Mouse (Mus musculus) hindbrain, embryonic 11.5 days (tissue): ENCODE measurements around the gene Gpr84. TPM values are rescaled to one million over a fixed set of nuclear protein-coding genes. Genes with fewer than 3 reads are reported as not detected.

ENCODE experiments used
- ATAC-seq: fragments of 200-750 bp; cut with Nextera tagmentation; 2 replicates; pipeline ENCODE4 v1.8.0; 2017; ENCODE audit warnings: mild to moderate bottlenecking, moderate TSS enrichment, moderate library complexity; ENCODE audit not compliant: low FRiP score
- DNase-seq: peaks from one replicate; pipeline ENCODE4 v3.0.0-alpha.2; 2015; ENCODE audit warnings: low spot score
- H3K27ac ChIP-seq: fragments of 300-500 bp; sonication (generic); 2 replicates; pipeline ENCODE4 v1.5.1; 2014; ENCODE audit warnings: mild to moderate bottlenecking, low read depth, low read length
- H3K27me3 ChIP-seq: fragments of 300-500 bp; sonication (generic); 2 replicates; pipeline ENCODE4 v1.6.1; 2014; ENCODE audit warnings: mild to moderate bottlenecking, low read length, moderate library complexity, mixed read lengths; ENCODE audit not compliant: control insufficient read depth, insufficient read depth
- H3K36me3 ChIP-seq: fragments of 300-500 bp; sonication (generic); 2 replicates; pipeline ENCODE4 v1.6.1; 2014; ENCODE audit warnings: mild to moderate bottlenecking, low read length, moderate library complexity, mixed read lengths; ENCODE audit not compliant: control insufficient read depth, insufficient read depth
- H3K4me1 ChIP-seq: fragments of 300-500 bp; sonication (generic); replicated peaks from 2 replicates; pipeline ENCODE4 v1.6.1; 2014; ENCODE audit warnings: low read length, mixed read lengths; ENCODE audit not compliant: control insufficient read depth, insufficient read depth
- H3K4me2 ChIP-seq: fragments of 300-500 bp; sonication (generic); replicated peaks from 2 replicates; pipeline ENCODE4 v1.6.1; 2014; ENCODE audit warnings: mild to moderate bottlenecking, low read depth, low read length
- H3K4me3 ChIP-seq: fragments of 300-500 bp; sonication (generic); 2 replicates; pipeline ENCODE4 v1.5.1; 2014; ENCODE audit warnings: low read depth, low read length
- H3K9ac ChIP-seq: fragments of 300-500 bp; sonication (generic); 2 replicates; pipeline ENCODE4 v1.6.1; 2014; ENCODE audit warnings: low read depth, low read length
- H3K9me3 ChIP-seq: fragments of 300-500 bp; sonication (generic); 2 replicates; pipeline ENCODE4 v1.6.1; 2016; ENCODE audit warnings: low read length; ENCODE audit not compliant: control insufficient read depth
- WGBS: fragments of 180-500 bp; shearing (Covaris S2); extraction: QIAGEN DNeasy Blood & Tissue Kit; methylation state at CpG from one replicate; pipeline ENCODE4 v1.1.7; 2014; 5-methylcytosine and 5-hydroxymethylcytosine counted together
- polyA plus RNA-seq: library from polyadenylated mRNA; unstranded; fragments of >200 nt; fragmentation: Nextera tagmentation; extraction: Ambion mirVana; gene quantifications from 2 replicates; pipeline ENCODE4 v1.2.1, GENCODE M21; 2014

Gpr84 gene
- polyA plus RNA-seq, 1 experiment from 2014 or later: 0.34 TPM

DNA sequence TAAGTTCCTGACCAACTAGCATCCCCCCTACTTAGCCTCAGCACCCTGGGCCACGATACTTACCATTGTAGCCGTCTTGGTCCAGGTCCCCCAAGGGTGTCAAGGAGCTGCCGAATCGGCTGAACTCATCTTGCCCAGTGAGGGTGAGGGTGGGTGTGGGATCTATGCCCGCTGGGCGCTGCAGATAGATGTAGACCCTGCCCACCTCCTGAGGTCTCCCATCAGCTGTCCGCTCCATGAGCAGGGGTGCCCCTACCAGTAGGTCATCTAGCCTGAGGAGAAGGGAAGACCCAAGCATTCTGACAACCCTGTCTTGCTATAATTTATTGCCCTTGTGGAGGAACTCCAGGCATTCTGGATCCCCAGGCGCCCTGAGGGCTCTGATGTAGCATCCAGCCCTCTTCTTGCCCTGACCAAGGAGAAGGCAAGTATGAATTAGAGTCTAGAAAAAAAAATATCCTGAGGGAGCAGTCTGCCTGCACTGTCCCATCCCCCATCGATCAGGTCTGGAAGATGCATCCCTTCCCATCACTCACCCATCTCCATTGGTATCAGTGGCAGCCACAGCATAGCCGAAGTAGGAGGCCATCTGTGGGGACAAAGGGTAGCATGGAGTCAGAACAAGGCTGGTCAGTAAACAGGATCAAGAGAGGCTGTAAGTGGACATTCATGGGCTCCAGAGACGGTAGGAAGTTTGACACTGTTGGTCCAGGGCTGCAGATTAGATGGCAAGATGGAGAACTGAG lies 43.3 kb upstream of the Gpr84 start:
- H3K27me3 ChIP-seq: no peaks in the 10 kb centered on the region
- H3K36me3 ChIP-seq: peaks cover 3% of the 10 kb centered on the region; the same call in 1 of the 2 replicates
- no peak overlapping the region for H3K27ac ChIP-seq
- no peaks in the 10 kb centered on the region for H3K4me1 ChIP-seq
- H3K9ac ChIP-seq: no peak overlapping the region
- 93% methylated on average over 11 of the region's 11 CpGs for WGBS
- no peak overlapping the region for H3K4me3 ChIP-seq
- no peak for DNase-seq
- H3K4me2 ChIP-seq: no peak overlapping the region
- ATAC-seq: no peak
- H3K9me3 ChIP-seq: no peaks in the 10 kb centered on the region

GRCm38 (mm10) chr15:103352856-103353255 lies 42.4 kb upstream of the Gpr84 start:
- Histone ChIP-seq H3K27ac (no peak overlapping the region), H3K4me2 (no peak overlapping the region), H3K9ac (no peak overlapping the region), H3K36me3 (peaks cover 3% of the 10 kb centered on the region; the same call in 1 of the 2 replicates), H3K4me3 (no peak overlapping the region), H3K27me3 (no peaks in the 10 kb centered on the region), H3K9me3 (no peaks in the 10 kb centered on the region), H3K4me1 (no peaks in the 10 kb centered on the region)
- peak; percentile 48; the same call in 1 of the 2 replicates for ATAC-seq
- peak; percentile 80 for DNase-seq
- 48% methylated on average over 4 of the region's 4 CpGs for WGBS

DNA sequence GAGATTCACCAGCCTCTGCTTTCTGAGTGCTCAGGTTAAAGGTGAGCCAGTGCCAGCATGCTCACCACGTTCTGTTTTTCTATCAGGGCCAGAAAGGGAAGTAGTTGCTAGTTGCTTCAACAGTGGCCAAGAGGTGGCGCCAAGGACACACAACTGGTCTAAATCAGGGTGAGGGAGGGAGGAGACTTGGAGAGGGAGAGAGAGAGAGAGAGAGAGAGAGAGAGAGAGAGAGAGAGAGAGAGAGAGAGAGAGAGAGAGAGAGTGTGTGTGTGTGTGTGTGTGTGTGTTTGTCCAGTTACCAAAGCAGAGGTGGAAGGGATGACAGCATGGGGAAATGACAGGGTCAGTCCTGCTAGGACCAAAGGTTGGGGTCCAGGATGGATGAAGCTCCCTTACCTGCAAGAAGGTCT lies 36.9 kb upstream of the Gpr84 start:
- Histone ChIP-seq H3K27me3 (no peaks in the 10 kb centered on the region), H3K9ac (no peak overlapping the region), H3K9me3 (no peaks in the 10 kb centered on the region)

DNA sequence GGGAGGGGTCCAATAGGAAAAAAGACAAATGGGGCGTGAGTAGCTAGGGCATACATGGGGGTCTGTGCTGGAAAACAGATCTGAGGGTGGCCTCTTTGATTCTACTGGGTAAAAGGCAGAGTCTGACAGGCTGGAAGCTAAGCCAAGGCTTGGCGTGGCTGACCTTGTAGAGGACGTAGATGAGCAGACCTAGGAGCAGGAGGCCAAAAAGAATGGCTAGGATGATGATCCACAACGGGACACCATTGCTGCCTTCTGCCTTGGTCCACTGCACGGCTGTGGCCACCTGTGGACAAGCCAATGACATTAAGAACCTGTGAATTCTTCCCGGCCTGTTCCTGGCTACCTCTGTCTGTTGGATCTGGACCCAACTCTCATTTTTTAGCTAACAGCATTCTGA lies 35.4 kb upstream of the Gpr84 start:
- H3K36me3 ChIP-seq: no peaks in the 10 kb centered on the region

More for the DNA sequence above, 36.9 kb upstream of the Gpr84 start:
- peaks cover 3% of the 10 kb centered on the region; the same call in 1 of the 2 replicates for H3K36me3 ChIP-seq
- H3K4me2 ChIP-seq: no peak overlapping the region
- no peak overlapping the region for H3K27ac ChIP-seq
- DNase-seq (peak; percentile 73), ATAC-seq (no peak)
- no peaks in the 10 kb centered on the region for H3K4me1 ChIP-seq
- H3K4me3 ChIP-seq: no peak overlapping the region
- WGBS: 9% methylated on average over 2 of the region's 2 CpGs

GRCm38 (mm10) chr15:103343556-103343955 lies 33.1 kb upstream of the Gpr84 start:
- Histone ChIP-seq H3K27me3 (peaks cover 7% of the 10 kb centered on the region), H3K27ac (no peak overlapping the region), H3K9ac (no peak overlapping the region), H3K4me1 (0 out of 2 replicates have a peak, but pooled peaks cover 2% of the 10 kb centered on the region), H3K36me3 (no peaks in the 10 kb centered on the region), H3K9me3 (no peaks in the 10 kb centered on the region), H3K4me2 (no peak overlapping the region), H3K4me3 (no peak overlapping the region)
- DNase-seq (no peak), ATAC-seq (no peak)

More for the DNA sequence above, 35.4 kb upstream of the Gpr84 start:
- Histone ChIP-seq H3K9me3 (no peaks in the 10 kb centered on the region), H3K4me2 (no peak overlapping the region), H3K27ac (no peak overlapping the region), H3K4me1 (no peaks in the 10 kb centered on the region), H3K9ac (no peak overlapping the region), H3K27me3 (no peaks in the 10 kb centered on the region; the same call in 1 of the 2 replicates), H3K4me3 (no peak overlapping the region)
- 87% methylated on average over 6 of the region's 6 CpGs for WGBS
- ATAC-seq (no peak), DNase-seq (no peak)

- H3K36me3 ChIP-seq: no peaks in the 10 kb centered on the region
- no peak overlapping the region for H3K27ac ChIP-seq
- DNase-seq: no peak
- H3K9me3 ChIP-seq: no peaks in the 10 kb centered on the region
- 0 out of 2 replicates have a peak, but pooled peaks cover 2% of the 10 kb centered on the region for H3K4me1 ChIP-seq
- peaks cover 9% of the 10 kb centered on the region for H3K27me3 ChIP-seq
- WGBS: 74% methylated on average over 2 of the region's 3 CpGs
- no peak for ATAC-seq
- H3K4me3 ChIP-seq: no peak overlapping the region
- H3K9ac ChIP-seq: no peak overlapping the region
- no peak overlapping the region for H3K4me2 ChIP-seq
Observed at GRCm38 (mm10) chr15:103343008-103343407, 32.6 kb upstream of the Gpr84 start.

GRCm38 (mm10) chr15:103342415-103342814 lies 32.0 kb upstream of the Gpr84 start:
- no peak overlapping the region for H3K4me3 ChIP-seq
- no peaks in the 10 kb centered on the region for H3K9me3 ChIP-seq
- H3K27me3 ChIP-seq: peaks cover 9% of the 10 kb centered on the region
- no peak overlapping the region for H3K27ac ChIP-seq
- no peak for ATAC-seq
- WGBS: 17% methylated on average over 4 of the region's 4 CpGs
- H3K4me2 ChIP-seq: no peak overlapping the region
- no peak overlapping the region for H3K9ac ChIP-seq
- no peaks in the 10 kb centered on the region for H3K36me3 ChIP-seq
- H3K4me1 ChIP-seq: 0 out of 2 replicates have a peak, but pooled peaks cover 2% of the 10 kb centered on the region
- DNase-seq: peak; percentile 92

DNA sequence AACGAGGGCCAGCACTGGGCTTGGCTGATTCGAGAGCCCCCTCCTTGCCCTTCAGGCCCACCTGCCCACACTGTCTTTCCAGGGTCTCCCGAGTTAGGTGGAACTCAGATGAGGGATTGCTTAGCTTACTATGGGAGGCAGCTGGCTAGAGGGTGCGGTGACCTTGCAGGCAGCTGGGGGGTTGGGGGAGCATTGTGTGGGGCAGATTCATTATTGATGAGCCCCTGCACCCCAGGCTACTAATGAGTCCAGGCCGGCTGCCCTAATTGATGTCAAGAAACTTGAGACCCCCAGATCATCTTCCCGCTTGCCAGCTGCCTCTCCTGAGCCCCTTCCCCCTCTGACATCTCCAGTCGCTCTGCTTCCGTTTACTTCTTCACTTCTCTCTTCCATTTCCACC lies 31.1 kb upstream of the Gpr84 start:
- H3K36me3 ChIP-seq: no peaks in the 10 kb centered on the region
- ATAC-seq (no peak), DNase-seq (no peak)
- 0 out of 2 replicates have a peak, but pooled peaks cover 2% of the 10 kb centered on the region for H3K4me1 ChIP-seq
- H3K27ac ChIP-seq: 0 out of 2 replicates have a peak overlapping the region, but pooled peaks have one; percentile 27
- H3K27me3 ChIP-seq: peaks cover 9% of the 10 kb centered on the region
- H3K4me3 ChIP-seq: no peak overlapping the region
- no peak overlapping the region for H3K9ac ChIP-seq
- no peak overlapping the region for H3K4me2 ChIP-seq
- WGBS: 31% methylated on average over 8 of the region's 8 CpGs
- no peaks in the 10 kb centered on the region for H3K9me3 ChIP-seq

- H3K27me3 ChIP-seq: peaks cover 9% of the 10 kb centered on the region
- no peaks in the 10 kb centered on the region for H3K36me3 ChIP-seq
- H3K9me3 ChIP-seq: no peaks in the 10 kb centered on the region
- DNase-seq (no peak), ATAC-seq (no peak)
- WGBS: 17% methylated on average over 4 of the region's 4 CpGs
- H3K4me3 ChIP-seq: peak overlapping the region; percentile 50; the same call in 1 of the 2 replicates
- H3K4me1 ChIP-seq: 0 out of 2 replicates have a peak, but pooled peaks cover 2% of the 10 kb centered on the region
- 0 out of 2 replicates have a peak overlapping the region, but pooled peaks have one; percentile 27 for H3K27ac ChIP-seq
- H3K4me2 ChIP-seq: peak overlapping the region; percentile 88
- no peak overlapping the region; the same call in 1 of the 2 replicates for H3K9ac ChIP-seq
Observed at GRCm38 (mm10) chr15:103340786-103341185, 30.4 kb upstream of the Gpr84 start.
